ENCODE assay signal across 8 mouse cellular contexts in the genomic region with DNA sequence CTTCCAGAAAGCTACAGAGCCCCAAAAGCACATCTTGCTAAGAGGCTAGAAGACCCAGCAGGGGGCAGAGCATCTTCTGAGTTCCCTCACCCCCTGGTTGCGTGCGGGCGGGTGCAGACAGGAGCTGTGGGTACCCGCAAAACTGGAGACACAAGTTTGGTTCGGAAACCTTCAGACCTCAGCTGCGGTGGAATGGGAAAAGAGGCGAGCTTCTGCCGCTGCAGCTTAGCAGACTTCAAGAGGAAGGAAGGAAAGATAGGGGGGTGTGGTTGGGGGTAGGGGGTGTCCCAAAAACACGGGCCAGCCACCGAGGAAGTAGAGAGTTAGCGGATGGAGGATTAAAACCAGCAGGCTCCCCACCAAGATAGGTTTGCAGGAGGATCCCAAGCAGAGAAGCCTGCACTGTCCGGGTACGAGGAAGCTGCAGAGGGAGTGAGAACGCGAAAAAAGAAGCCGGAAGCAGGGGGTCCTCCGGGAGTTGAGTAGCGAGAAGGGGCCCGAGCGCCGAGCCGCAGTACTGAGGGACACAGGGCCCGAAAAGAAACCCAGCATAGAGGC. TPM values are rescaled to one million over a fixed set of nuclear protein-coding genes. Genes with fewer than 3 reads are reported as not detected.
DNase-seq lines count a peak whose midpoint lies in the region; ATAC-seq and TF ChIP-seq lines count a peak whose summit lies in the region.

No protein-coding gene starts in this region.

- peak overlapping the region; percentile 89 for H3K4me2 ChIP-seq in embryonic facial prominence, embryonic 13.5 days
- H3K4me2 ChIP-seq in heart, embryonic 13.5 days, result peak overlapping the region; percentile 97
- H3K4me2 ChIP-seq in lung, embryonic 15.5 days, result peak overlapping the region; percentile 91

- H3K4me3 ChIP-seq in embryonic facial prominence, embryonic 13.5 days, result peak overlapping the region; percentile 94
- H3K4me3 ChIP-seq in heart, embryonic 13.5 days, result peak overlapping the region; percentile 98
- peak overlapping the region; percentile 91 for H3K4me3 ChIP-seq in lung, embryonic 15.5 days
- peak overlapping the region; percentile 56 for H3K4me3 ChIP-seq in olfactory bulb, adult 2 months (ENCODE audit: insufficient read depth, low read depth, low read length)

- TF ChIP-seq POLR2A in olfactory bulb, adult 2 months (IDR thresholded peaks at IDR 0.05; ENCODE audit: insufficient read depth, low read depth, low read length), result no peak

- TF ChIP-seq CTCF in olfactory bulb, adult 2 months (IDR thresholded peaks at IDR 0.05; ENCODE audit: insufficient read depth, low read depth, low read length), result no peak

- peak overlapping the region; percentile 88 for H3K9ac ChIP-seq in embryonic facial prominence, embryonic 13.5 days
- H3K9ac ChIP-seq in heart, embryonic 13.5 days, result peak overlapping the region; percentile 94
- peak overlapping the region; percentile 85 for H3K9ac ChIP-seq in lung, embryonic 15.5 days

- peaks cover 18% of the 10 kb centered on the region for H3K4me1 ChIP-seq in embryonic facial prominence, embryonic 13.5 days
- peaks cover 26% of the 10 kb centered on the region for H3K4me1 ChIP-seq in heart, embryonic 13.5 days
- H3K4me1 ChIP-seq in lung, embryonic 15.5 days, result peaks cover 18% of the 10 kb centered on the region
- H3K4me1 ChIP-seq in olfactory bulb, adult 2 months (ENCODE audit: control insufficient read depth, insufficient read depth, low read length), result peaks cover 17% of the 10 kb centered on the region

- peak; percentile 86 for DNase-seq in CD4-positive, CD25-positive, alpha-beta regulatory T cell, adult 2 months (ENCODE audit: low read depth, low spot score)
- peak; percentile 59 for DNase-seq in adrenal gland, postnatal 25 days
- peak; percentile 65 for DNase-seq in kidney, postnatal 14 days
- peak; percentile 87 for DNase-seq in thymus, postnatal 14 days

- H3K27ac ChIP-seq in embryonic facial prominence, embryonic 13.5 days, result peak overlapping the region; percentile 96
- H3K27ac ChIP-seq in heart, embryonic 13.5 days (replicated peaks), result peak overlapping the region; percentile 87
- H3K27ac ChIP-seq in lung, embryonic 15.5 days, result peak overlapping the region; percentile 93
- no peak overlapping the region for H3K27ac ChIP-seq in olfactory bulb, adult 2 months (ENCODE audit: insufficient read depth, low read depth, low read length)

- peaks cover 8% of the 10 kb centered on the region for H3K36me3 ChIP-seq in embryonic facial prominence, embryonic 13.5 days
- peaks cover 11% of the 10 kb centered on the region for H3K36me3 ChIP-seq in heart, embryonic 13.5 days
- H3K36me3 ChIP-seq in lung, embryonic 15.5 days, result no peaks in the 10 kb centered on the region

- WGBS in embryonic facial prominence, embryonic 13.5 days, result under 1% methylated on average over 23 of the region's 23 CpGs
- WGBS in heart, embryonic 13.5 days, result under 1% methylated on average over 23 of the region's 23 CpGs
- WGBS in lung, embryonic 15.5 days, result 0% methylated on average over 23 of the region's 23 CpGs
- under 1% methylated on average over 23 of the region's 23 CpGs for WGBS in olfactory bulb, adult 2 months

- ATAC-seq in embryonic facial prominence, embryonic 13.5 days (ENCODE audit: insufficient number of reproducible peaks, insufficient read depth, low FRiP score, low TSS enrichment, low read depth), result 0 out of 2 replicates have a peak, but pooled peaks have one; percentile 15
- ATAC-seq in heart, embryonic 13.5 days (ENCODE audit: extremely low read depth, insufficient number of reproducible peaks, low FRiP score, low TSS enrichment), result no peak
- ATAC-seq in lung, embryonic 15.5 days (ENCODE audit: borderline replicate concordance, extremely low read depth, low FRiP score, low TSS enrichment), result peak; percentile 4; the same call in 1 of the 2 replicates

- no peaks in the 10 kb centered on the region for H3K9me3 ChIP-seq in embryonic facial prominence, embryonic 13.5 days
- H3K9me3 ChIP-seq in heart, embryonic 13.5 days, result no peaks in the 10 kb centered on the region
- no peaks in the 10 kb centered on the region for H3K9me3 ChIP-seq in lung, embryonic 15.5 days

- no peaks in the 10 kb centered on the region for H3K27me3 ChIP-seq in embryonic facial prominence, embryonic 13.5 days
- H3K27me3 ChIP-seq in heart, embryonic 13.5 days (replicated peaks), result no peaks in the 10 kb centered on the region
- H3K27me3 ChIP-seq in lung, embryonic 15.5 days, result no peaks in the 10 kb centered on the region

RNA-seq across cellular contexts. Expression of gene Cdc14a, which starts 1.0 kb away (rescaled TPM):
- 14.3 and 18.3 TPM in 2 replicates for total RNA-seq in adrenal gland, postnatal 25 days (2021)
- polyA plus RNA-seq in embryonic facial prominence, embryonic 13.5 days (2015; fragmentation: Nextera tagmentation; extraction: Ambion mirVana), result 8.9 and 9.6 TPM in 2 replicates
- polyA plus RNA-seq in heart, embryonic 13.5 days (2015; fragmentation: Nextera tagmentation; extraction: Ambion mirVana), result 3.6 and 3.9 TPM in 2 replicates
- 7.4 and 8.3 TPM in 2 replicates for polyA plus RNA-seq in lung, embryonic 15.5 days (2015; fragmentation: Nextera tagmentation; extraction: Ambion mirVana)
- polyA plus RNA-seq in olfactory bulb, adult 2 months (2012; ENCODE audit: insufficient read depth, insufficient read length, low replicate concordance, missing spikeins), result not detected in 2 replicates
